Mouse (Mus musculus) E14TG2a.4 (cell line): ENCODE results near the gene Prdx5.

ENCODE experiments used
- H3K27me3 ChIP-seq: 2 replicates; pipeline ENCODE4 v1.6.1; 2014; ENCODE audit warnings: low read length, control low read depth; ENCODE audit not compliant: insufficient read depth
- H3K36me3 ChIP-seq: 2 replicates; pipeline ENCODE4 v1.6.1; 2014; ENCODE audit warnings: low read length, control low read depth; ENCODE audit not compliant: insufficient read depth
- H3K4me1 ChIP-seq: replicated peaks from 2 replicates; pipeline ENCODE4 v1.6.1; 2014; ENCODE audit warnings: low read depth, low read length, control low read depth
- H3K4me3 ChIP-seq: replicated peaks from 2 replicates; pipeline ENCODE4 v1.5.1; 2014; ENCODE audit warnings: mild to moderate bottlenecking, low read length
- H3K9me3 ChIP-seq: 2 replicates; pipeline ENCODE4 v1.6.1; 2014; ENCODE audit warnings: low read length, control low read depth
- CTCF ChIP-seq: conservative IDR thresholded peaks from 2 replicates; pipeline ENCODE4 v1.5.1; 2014; ENCODE audit warnings: low read length
- NANOG ChIP-seq: IDR thresholded peaks from 2 replicates; pipeline ENCODE4 v1.6.1; 2014; ENCODE audit warnings: borderline replicate concordance, low read length, mixed read lengths
- POU5F1 ChIP-seq: IDR thresholded peaks from 2 replicates; pipeline ENCODE4 v1.6.1; 2014; ENCODE audit warnings: low read length, borderline replicate concordance

Prdx5 gene

DNA sequence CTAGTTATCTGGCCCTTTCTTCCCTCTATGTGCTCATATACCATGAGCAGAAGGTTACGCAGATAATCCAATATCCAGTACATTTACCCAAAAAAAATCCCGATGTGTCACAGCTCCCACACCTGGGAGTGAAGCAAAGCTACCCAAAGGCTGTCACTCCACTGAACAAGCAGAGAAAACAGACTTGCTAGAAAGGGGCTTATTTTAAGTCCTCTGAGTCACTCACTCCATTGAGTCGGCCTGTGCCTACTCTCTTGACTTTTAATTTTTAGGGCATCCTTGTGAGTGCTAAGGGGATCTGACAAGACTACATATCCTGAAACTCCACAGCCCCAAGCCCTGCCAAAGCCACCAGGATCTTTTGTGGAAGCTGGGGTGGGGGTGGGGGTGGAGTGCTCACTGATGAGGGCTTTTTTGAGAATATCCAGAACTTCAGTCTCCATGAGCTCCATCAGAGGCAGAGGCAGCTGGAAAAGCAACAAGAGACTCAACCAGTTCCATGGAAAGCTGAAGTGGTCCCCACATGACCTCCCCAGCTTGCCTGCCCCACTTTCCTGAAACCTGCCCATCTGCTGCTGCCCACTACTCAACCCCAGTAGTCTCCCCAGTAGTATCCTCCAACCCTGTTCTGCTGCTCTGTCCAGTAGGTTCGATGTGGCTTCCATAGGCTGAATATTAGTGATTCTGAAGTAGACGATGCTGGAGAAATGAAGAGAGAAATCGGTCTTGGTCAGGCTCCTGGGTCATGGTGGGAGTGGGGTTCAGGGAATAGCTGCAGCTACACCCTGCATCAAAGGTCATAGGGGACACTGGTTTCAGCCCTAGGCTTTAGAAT is 13.2 kb upstream of the Prdx5 start:
- Histone ChIP-seq H3K4me3 (no peak overlapping the region; the same call in 1 of the 2 replicates), H3K9me3 (no peaks in the 10 kb centered on the region), H3K27me3 (peaks cover 55% of the 10 kb centered on the region), H3K36me3 (peaks cover 21% of the 10 kb centered on the region), H3K4me1 (peaks cover 76% of the 10 kb centered on the region)
- TF ChIP-seq NANOG: no peak
- TF ChIP-seq POU5F1: no peak
- no peak for TF ChIP-seq CTCF

DNA sequence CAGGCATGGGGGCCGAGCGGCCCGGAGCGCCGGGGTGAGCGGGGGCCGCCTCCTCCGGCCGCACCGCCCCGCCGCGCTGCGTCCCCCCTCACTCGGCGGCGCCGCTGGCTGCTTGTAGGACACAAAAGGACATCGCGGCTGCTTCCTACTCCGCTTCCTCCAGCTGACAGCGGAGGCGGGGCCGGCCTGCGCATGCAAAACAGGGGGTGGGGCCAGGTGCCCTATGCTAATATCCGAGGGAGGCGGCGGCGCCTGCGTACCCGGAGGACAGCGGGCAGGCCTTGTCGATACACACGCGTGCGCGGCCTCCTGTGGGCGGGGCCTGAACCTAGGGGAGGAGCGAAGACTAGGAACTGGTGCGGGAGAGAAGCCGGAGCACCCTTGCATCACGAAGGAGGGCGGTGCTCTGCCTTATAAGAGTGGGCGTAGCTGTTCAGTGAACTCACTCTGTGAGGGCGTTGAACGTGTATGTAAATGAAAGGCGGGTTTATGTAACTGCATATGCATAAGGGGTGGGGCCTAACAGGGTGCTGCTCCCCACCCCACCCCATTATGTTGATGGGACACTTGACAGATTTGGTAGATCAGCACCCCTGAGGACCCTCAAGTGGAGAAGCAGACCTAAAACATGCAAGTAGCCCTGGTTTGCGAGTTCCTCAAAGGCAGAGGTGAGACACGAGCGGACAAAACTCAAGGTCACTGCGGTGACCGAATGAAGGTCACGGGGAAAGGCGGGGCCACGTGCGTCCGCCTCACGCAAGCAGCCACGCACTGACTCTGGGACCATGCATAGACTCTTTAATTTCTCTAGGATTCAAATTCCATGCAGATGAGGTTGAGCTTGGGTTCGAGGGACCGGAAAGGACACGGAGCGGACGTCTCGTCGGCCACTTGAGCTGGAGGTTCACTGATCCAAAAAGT is 12.0 kb upstream of the Prdx5 start, which contains the start of gene Esrra:
Gene Esrra, minus strand, starts transcription at position 167 of the 921 bp plus-strand sequence.
- no peaks in the 10 kb centered on the region for H3K9me3 ChIP-seq
- peak within 1 kb of the TSS; percentile 84 for H3K4me3 ChIP-seq
- peaks cover 43% of the 10 kb centered on the region for H3K27me3 ChIP-seq
- TF ChIP-seq NANOG: no peak
- peak; percentile 90 for TF ChIP-seq POU5F1
- TF ChIP-seq CTCF: no peak
- peaks cover 21% of the 10 kb centered on the region for H3K36me3 ChIP-seq
- peaks cover 63% of the 10 kb centered on the region for H3K4me1 ChIP-seq

DNA sequence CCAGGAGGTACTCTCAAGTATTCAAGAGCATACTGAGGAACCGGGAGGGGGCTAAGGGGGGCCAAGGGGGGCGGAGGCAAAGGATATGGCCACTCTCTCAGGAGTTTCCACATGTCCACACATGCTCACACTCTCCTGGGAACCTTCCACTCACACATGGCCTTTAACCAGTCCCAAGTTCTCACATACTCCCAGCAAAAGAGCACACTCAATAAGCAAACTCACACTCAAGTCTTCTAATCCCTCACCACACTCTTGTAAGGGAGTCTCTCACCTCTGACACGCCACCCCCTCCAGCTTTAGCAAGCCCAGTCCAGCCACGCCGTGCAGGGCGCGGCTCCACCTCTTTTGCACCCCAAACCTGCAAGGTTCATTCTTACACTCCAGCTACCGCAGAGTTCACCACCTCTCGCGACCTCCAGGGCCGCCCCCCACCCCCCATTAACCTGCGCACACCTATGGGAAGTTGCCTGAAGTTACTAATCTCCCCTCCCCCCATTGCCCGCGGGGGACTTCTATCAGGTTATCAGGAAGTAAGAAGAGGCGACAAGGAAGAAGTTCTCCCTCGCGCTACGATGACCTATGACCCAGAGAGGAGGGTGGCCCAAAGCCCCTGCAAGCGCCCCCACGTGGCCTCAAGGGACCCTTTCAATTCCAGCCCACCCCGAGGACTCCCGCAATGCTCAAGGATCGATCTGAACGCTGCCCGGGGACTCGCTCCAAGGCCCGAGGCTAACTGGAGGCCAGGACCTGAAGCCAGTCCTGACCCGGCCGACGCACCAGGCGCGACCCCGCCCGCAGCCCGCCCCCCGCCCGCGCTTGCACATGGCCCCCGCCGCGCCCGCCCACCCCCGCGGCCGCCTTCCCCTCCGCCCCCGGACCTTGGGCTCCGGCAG is 11.1 kb upstream of the Prdx5 start:
- Histone ChIP-seq H3K36me3 (peaks cover 25% of the 10 kb centered on the region), H3K9me3 (no peaks in the 10 kb centered on the region), H3K4me3 (peak overlapping the region; percentile 84), H3K4me1 (peaks cover 58% of the 10 kb centered on the region), H3K27me3 (peaks cover 34% of the 10 kb centered on the region)
- TF ChIP-seq NANOG (no peak), POU5F1 (no peak), CTCF (no peak)

DNA sequence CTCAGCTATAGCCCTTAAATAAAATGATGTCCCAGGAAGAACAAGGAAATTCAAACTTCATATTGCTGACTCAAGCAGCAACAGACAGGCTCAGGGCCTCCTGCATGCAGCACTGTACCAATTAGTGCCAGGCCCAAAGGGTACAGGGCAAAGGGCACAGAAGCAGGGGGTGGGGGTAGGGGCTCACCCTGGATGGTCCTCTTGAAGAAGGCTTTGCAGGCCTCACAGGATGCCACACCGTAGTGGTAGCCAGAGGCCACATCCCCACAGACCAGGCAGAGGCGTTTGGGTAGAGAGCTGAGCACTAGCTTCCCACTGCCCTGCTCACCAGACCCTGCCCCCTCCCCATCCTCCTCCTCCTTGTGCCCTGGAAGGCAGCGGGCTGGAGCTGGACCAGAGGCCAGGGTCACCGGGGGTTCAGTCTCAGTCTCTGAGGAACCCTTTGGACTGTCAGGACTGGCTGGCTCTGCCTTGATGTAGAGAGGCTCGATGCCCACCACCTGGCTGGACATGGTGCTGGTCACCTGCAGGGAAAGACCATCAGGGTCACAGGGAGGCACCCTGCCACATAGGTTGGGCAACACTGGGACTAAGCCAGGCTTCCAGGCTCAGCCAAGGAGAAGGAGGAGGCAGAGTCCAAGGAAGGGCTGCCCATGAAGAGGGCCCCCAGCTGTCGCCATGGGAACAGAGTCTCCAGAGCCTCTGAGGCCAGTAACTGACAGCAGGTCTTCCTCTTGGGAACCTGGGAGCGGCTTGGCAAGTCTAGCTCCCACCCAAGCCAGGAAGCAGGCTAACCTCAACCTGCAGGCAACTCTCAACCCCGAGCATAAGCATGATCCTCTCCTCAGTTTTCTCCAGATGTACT is 10.2 kb upstream of the Prdx5 start:
- Histone ChIP-seq H3K4me3 (peak overlapping the region; percentile 84), H3K9me3 (no peaks in the 10 kb centered on the region), H3K27me3 (peaks cover 25% of the 10 kb centered on the region), H3K36me3 (peaks cover 32% of the 10 kb centered on the region), H3K4me1 (peaks cover 55% of the 10 kb centered on the region)
- TF ChIP-seq POU5F1: no peak
- no peak for TF ChIP-seq CTCF
- TF ChIP-seq NANOG: no peak

DNA sequence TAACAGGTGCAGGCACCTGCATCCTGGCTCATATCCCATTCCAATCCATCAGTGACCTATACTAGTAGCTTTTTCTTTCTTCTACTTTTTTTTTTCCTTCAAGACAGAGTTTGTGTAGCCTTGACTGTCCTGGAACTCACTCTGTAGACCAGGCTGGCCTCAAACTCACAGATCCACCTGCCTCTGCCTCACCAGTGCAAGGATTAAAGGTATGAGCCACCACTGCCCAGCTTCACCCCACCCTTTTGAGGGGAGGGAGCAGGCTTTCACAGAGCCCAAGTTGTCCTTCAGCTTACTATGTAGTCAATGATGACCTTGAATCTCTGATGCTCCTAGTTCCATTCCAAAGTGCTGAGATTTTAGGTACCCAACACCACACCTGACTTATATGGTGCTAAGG is 9.5 kb upstream of the Prdx5 start:
- no peak overlapping the region for H3K4me3 ChIP-seq
- H3K36me3 ChIP-seq: peaks cover 32% of the 10 kb centered on the region
- H3K9me3 ChIP-seq: no peaks in the 10 kb centered on the region
- peaks cover 19% of the 10 kb centered on the region for H3K27me3 ChIP-seq
- TF ChIP-seq POU5F1 (no peak), CTCF (no peak), NANOG (no peak)
- H3K4me1 ChIP-seq: peaks cover 52% of the 10 kb centered on the region

DNA sequence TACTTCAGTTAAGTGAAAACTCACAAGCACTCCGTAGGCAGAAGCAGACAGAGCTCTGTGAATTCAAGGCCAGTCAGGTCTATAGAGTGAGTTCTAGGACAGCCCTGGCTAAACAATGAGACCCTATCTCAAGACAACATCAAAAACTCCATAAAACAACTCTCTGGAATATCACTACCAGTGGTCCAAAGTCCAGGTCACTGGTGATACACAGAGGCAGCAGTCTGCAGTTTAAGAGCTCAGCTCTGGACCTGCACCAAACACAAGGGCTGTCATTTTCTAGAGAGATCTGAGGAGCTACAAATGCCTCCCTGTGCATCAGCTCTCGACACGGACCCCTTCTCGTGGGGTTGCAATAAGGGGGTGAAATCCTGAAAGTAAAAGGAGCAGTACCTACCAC is 8.4 kb upstream of the Prdx5 start:
- Histone ChIP-seq H3K9me3 (no peaks in the 10 kb centered on the region), H3K4me3 (no peak overlapping the region), H3K4me1 (peaks cover 58% of the 10 kb centered on the region), H3K27me3 (peaks cover 9% of the 10 kb centered on the region), H3K36me3 (peaks cover 34% of the 10 kb centered on the region)
- TF ChIP-seq POU5F1: no peak
- TF ChIP-seq CTCF: no peak
- TF ChIP-seq NANOG: no peak

DNA sequence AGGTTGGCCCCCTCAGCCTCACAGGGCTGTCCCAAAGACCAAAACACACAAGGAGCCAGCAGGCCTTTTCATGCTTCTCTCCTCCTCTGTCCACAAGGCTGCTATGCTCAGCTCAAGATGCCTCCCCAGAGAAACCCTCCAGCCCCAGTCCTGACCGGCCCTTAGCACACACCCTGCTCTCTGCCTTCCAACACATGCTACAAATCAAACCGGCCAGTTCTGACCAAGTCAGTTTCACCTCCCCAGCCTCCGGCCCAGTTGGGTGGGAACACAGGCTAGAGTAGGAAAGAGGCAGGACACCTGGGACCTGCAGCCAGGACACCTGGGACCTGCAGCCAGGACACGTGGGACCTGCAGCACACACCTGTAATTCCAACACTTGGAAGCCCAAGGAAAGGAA is 6.6 kb upstream of the Prdx5 start:
- H3K27me3 ChIP-seq: no peaks in the 10 kb centered on the region
- peaks cover 63% of the 10 kb centered on the region for H3K4me1 ChIP-seq
- H3K9me3 ChIP-seq: no peaks in the 10 kb centered on the region
- TF ChIP-seq POU5F1: no peak
- no peak for TF ChIP-seq NANOG
- TF ChIP-seq CTCF: no peak
- peaks cover 53% of the 10 kb centered on the region for H3K36me3 ChIP-seq
- no peak overlapping the region for H3K4me3 ChIP-seq
